Mouse (Mus musculus): ENCODE results near the gene Osbpl2.

- TF ChIP-seq CTCF (IDR thresholded peaks at IDR 0.05; ENCODE audit: insufficient read depth, low read length) (no peak), POLR2A (IDR thresholded peaks at IDR 0.05; ENCODE audit: borderline replicate concordance, extremely low read depth, low read depth, low read length) (no peak)
Observed at GRCm38 (mm10) chr2:180103151-180103977, 15.7 kb upstream of the Osbpl2 start.
